In genomic region chr8:46934898-46935297, GRCm38 (mm10) we compare ENCODE assay signal across 8 mouse cellular contexts. TPM values are rescaled to one million over a fixed set of nuclear protein-coding genes. Genes with fewer than 3 reads are reported as not detected.
DNase-seq lines count a peak whose midpoint lies in the region; ATAC-seq lines count a peak whose summit lies in the region.

No protein-coding gene starts in this region.

- DNase-seq in A20 (ENCODE audit: low read depth, low spot score) (peak; percentile 73), NIH3T3 (ENCODE audit: low read depth) (peak; percentile 68)
- peak; percentile 52 for DNase-seq in cerebellum, adult 9-10 months
- peak; percentile 55 to 60 for DNase-seq in left cerebral cortex, postnatal 25 days (ENCODE audit: low spot score in 2 of 2)
- peak; percentile 95 for DNase-seq in midbrain, embryonic 11.5 days (ENCODE audit: low spot score, missing footprints)

- H3K27ac ChIP-seq in midbrain, embryonic 11.5 days (ENCODE audit: low read depth, low read length), result no peak overlapping the region
- no peak overlapping the region for H3K27ac ChIP-seq in stomach, embryonic 16.5 days (ENCODE audit: low read length)

- no peak overlapping the region for H3K4me2 ChIP-seq in midbrain, embryonic 11.5 days
- no peak overlapping the region for H3K4me2 ChIP-seq in stomach, embryonic 16.5 days (ENCODE audit: low read depth, low read length)

- no peak overlapping the region for H3K9ac ChIP-seq in midbrain, embryonic 11.5 days (ENCODE audit: low read length)
- H3K9ac ChIP-seq in stomach, embryonic 16.5 days (ENCODE audit: low read length), result no peak overlapping the region

- intact Hi-C loops in left cerebral cortex, postnatal 25 days (cut with DNase I), result loop anchor here (2.0 to 10.0 kb wide), 4 partner anchors 90 to 368 kb away; no protein-coding TSS in a partner anchor

- ATAC-seq in frontal cortex, adult (ENCODE audit: low TSS enrichment), result peak; percentile 46; the same call in 1 of the 2 replicates
- ATAC-seq in inflammation-experienced regulatory T-cells, adult 6 months, result peak; percentile 89
- ATAC-seq in midbrain, embryonic 11.5 days (ENCODE audit: low FRiP score), result peak; percentile 73
- ATAC-seq in stomach, embryonic 16.5 days (ENCODE audit: insufficient read depth, low FRiP score), result peak; percentile 40; the same call in 1 of the 2 replicates

- no peaks in the 10 kb centered on the region for H3K9me3 ChIP-seq in midbrain, embryonic 11.5 days (ENCODE audit: control insufficient read depth, low read length)
- H3K9me3 ChIP-seq in stomach, embryonic 16.5 days (replicated peaks; ENCODE audit: control insufficient read depth, low read length), result no peaks in the 10 kb centered on the region

- WGBS in midbrain, embryonic 11.5 days, result 31% methylated on average over 9 of the region's 9 CpGs
- 28% methylated on average over 9 of the region's 9 CpGs for WGBS in stomach, embryonic 16.5 days

- no peaks in the 10 kb centered on the region for H3K27me3 ChIP-seq in midbrain, embryonic 11.5 days (ENCODE audit: control insufficient read depth, insufficient read depth, low read length)
- no peaks in the 10 kb centered on the region for H3K27me3 ChIP-seq in stomach, embryonic 16.5 days (ENCODE audit: control insufficient read depth, insufficient read depth, low read length)

- no peaks in the 10 kb centered on the region for H3K36me3 ChIP-seq in midbrain, embryonic 11.5 days (ENCODE audit: control insufficient read depth, insufficient read depth, low read length)
- H3K36me3 ChIP-seq in stomach, embryonic 16.5 days (ENCODE audit: control insufficient read depth, insufficient read depth, low read length), result no peaks in the 10 kb centered on the region

- H3K4me1 ChIP-seq in midbrain, embryonic 11.5 days (ENCODE audit: control insufficient read depth, insufficient read depth, low read length), result no peaks in the 10 kb centered on the region
- H3K4me1 ChIP-seq in stomach, embryonic 16.5 days (ENCODE audit: control insufficient read depth, insufficient read depth, low read length), result peaks cover 6% of the 10 kb centered on the region; the same call in 1 of the 2 replicates

- no peak overlapping the region for H3K4me3 ChIP-seq in midbrain, embryonic 11.5 days (ENCODE audit: low read depth, low read length)
- no peak overlapping the region for H3K4me3 ChIP-seq in stomach, embryonic 16.5 days (replicated peaks; ENCODE audit: low read length)

RNA-seq across cellular contexts. Expression of gene Enpp6, which starts 51.8 kb away (rescaled TPM):
- polyA plus RNA-seq in inflammation-experienced regulatory T-cells, adult 6 months (2017; shearing (Covaris generic)), result 1 to 10 TPM in 1 of 3 experiments, under 1 TPM in 2; 0.86 to 1.2 (median 0.99) TPM
- 1 to 10 TPM; 6.4 to 7.4 TPM for total RNA-seq in left cerebral cortex, postnatal 25 days (2021)
- 0.19 and 0.37 TPM in 2 replicates for polyA plus RNA-seq in midbrain, embryonic 11.5 days (2014; fragmentation: Nextera tagmentation; extraction: Ambion mirVana)
- 0.15 and 0.23 TPM in 2 replicates for polyA plus RNA-seq in stomach, embryonic 16.5 days (2015; fragmentation: Nextera tagmentation; extraction: Ambion mirVana)
